Comparison of ENCODE assay signal across 8 mouse cellular contexts in genomic region chr6:83350172-83350571, GRCm38 (mm10). TPM values are rescaled to one million over a fixed set of nuclear protein-coding genes. Genes with fewer than 3 reads are reported as not detected.
DNase-seq lines count a peak whose midpoint lies in the region; ATAC-seq and TF ChIP-seq lines count a peak whose summit lies in the region.

No protein-coding gene starts in this region.

- no peak overlapping the region for H3K27ac ChIP-seq in lung, postnatal 0 days (ENCODE audit: low read length)
- peak overlapping the region; percentile 92 for H3K27ac ChIP-seq in limb, embryonic 10.5 days
- H3K27ac ChIP-seq in olfactory bulb, adult 2 months (ENCODE audit: insufficient read depth, low read depth, low read length), result no peak overlapping the region

- H3K9ac ChIP-seq in lung, postnatal 0 days (replicated peaks; ENCODE audit: low read depth), result peak overlapping the region; percentile 90; the same call in 1 of the 2 replicates

- 76% methylated on average over 7 of the region's 7 CpGs for WGBS in lung, postnatal 0 days
- 86% methylated on average over 7 of the region's 7 CpGs for WGBS in limb, embryonic 10.5 days
- 77% methylated on average over 7 of the region's 7 CpGs for WGBS in olfactory bulb, adult 2 months

- peaks cover 13% of the 10 kb centered on the region; the same call in 1 of the 2 replicates for H3K36me3 ChIP-seq in lung, postnatal 0 days (ENCODE audit: insufficient read depth, low read length)
- H3K36me3 ChIP-seq in limb, embryonic 10.5 days, result peaks cover 45% of the 10 kb centered on the region

- peak; percentile 34 for DNase-seq in cerebellum, adult 11-12 months
- DNase-seq in cerebellum, adult 11 months, result no peak
- no peak for DNase-seq in lung, postnatal 0 days (ENCODE audit: low spot score)
- DNase-seq in lung, postnatal 4 days, result no peak
- no peak for DNase-seq in limb, embryonic 10.5 days (ENCODE audit: low spot score)
- no peak for DNase-seq in thymus, postnatal 4 days
- DNase-seq in adrenal gland, postnatal 10 days, result no peak

- no peak for ATAC-seq in lung, postnatal 0 days

- no peak for TF ChIP-seq EP300 in lung, postnatal 0 days (IDR thresholded peaks at IDR 0.05)

- H3K4me2 ChIP-seq in lung, postnatal 0 days (replicated peaks; ENCODE audit: low read depth, low read length), result peak overlapping the region; percentile 86

- H3K4me3 ChIP-seq in lung, postnatal 0 days (ENCODE audit: low read depth, low read length), result 0 out of 2 replicates have a peak overlapping the region, but pooled peaks have one; percentile 72
- H3K4me3 ChIP-seq in limb, embryonic 10.5 days, result peak overlapping the region; percentile 86
- H3K4me3 ChIP-seq in olfactory bulb, adult 2 months (ENCODE audit: insufficient read depth, low read depth, low read length), result peak overlapping the region; percentile 90

- no peaks in the 10 kb centered on the region for H3K27me3 ChIP-seq in lung, postnatal 0 days (replicated peaks; ENCODE audit: insufficient read depth, low read length)
- no peaks in the 10 kb centered on the region for H3K27me3 ChIP-seq in limb, embryonic 10.5 days (ENCODE audit: low read depth, poor library complexity, severe bottlenecking)

- peaks cover 14% of the 10 kb centered on the region for H3K4me1 ChIP-seq in lung, postnatal 0 days (ENCODE audit: insufficient read depth, low read depth, low read length)
- H3K4me1 ChIP-seq in limb, embryonic 10.5 days, result peaks cover 25% of the 10 kb centered on the region
- peaks cover 9% of the 10 kb centered on the region for H3K4me1 ChIP-seq in olfactory bulb, adult 2 months (ENCODE audit: control insufficient read depth, insufficient read depth, low read length)

- no peak for TF ChIP-seq CTCF in lung, postnatal 0 days (IDR thresholded peaks at IDR 0.05)
- TF ChIP-seq CTCF in olfactory bulb, adult 2 months (IDR thresholded peaks at IDR 0.05; ENCODE audit: insufficient read depth, low read depth, low read length), result no peak

- H3K9me3 ChIP-seq in lung, postnatal 0 days (ENCODE audit: low read length), result no peaks in the 10 kb centered on the region
- H3K9me3 ChIP-seq in limb, embryonic 10.5 days (replicated peaks), result no peaks in the 10 kb centered on the region

- no peak for TF ChIP-seq POLR2A in olfactory bulb, adult 2 months (IDR thresholded peaks at IDR 0.05; ENCODE audit: insufficient read depth, low read depth, low read length)

RNA-seq across cellular contexts. Expression of gene Bola3, which starts 1.2 kb away (rescaled TPM):
- 101 and 120 TPM in 2 replicates for polyA plus RNA-seq in lung, postnatal 0 days (2015; fragmentation: Nextera tagmentation; extraction: Ambion mirVana)
- 162 and 171 TPM in 2 replicates for polyA plus RNA-seq in limb, embryonic 10.5 days (2016; fragmentation: Nextera tagmentation; extraction: Ambion mirVana)
- polyA plus RNA-seq in olfactory bulb, adult 2 months (2012; ENCODE audit: insufficient read depth, insufficient read length, low replicate concordance, missing spikeins), result not detected in 2 replicates
- 100 to 1,000 TPM; 243 to 293 TPM for total RNA-seq in adrenal gland, postnatal 10 days (2021)

RNA-seq across cellular contexts. Expression of gene Mob1a, which starts 24.4 kb away (rescaled TPM):
- 41.3 and 47.6 TPM in 2 replicates for polyA plus RNA-seq in lung, postnatal 0 days (2015; fragmentation: Nextera tagmentation; extraction: Ambion mirVana)
- 54.1 and 63.3 TPM in 2 replicates for polyA plus RNA-seq in limb, embryonic 10.5 days (2016; fragmentation: Nextera tagmentation; extraction: Ambion mirVana)
- polyA plus RNA-seq in olfactory bulb, adult 2 months (2012; ENCODE audit: insufficient read depth, insufficient read length, low replicate concordance, missing spikeins), result not detected in 2 replicates
- total RNA-seq in adrenal gland, postnatal 10 days (2021), result 10 to 100 TPM; 66.1 to 71.9 TPM

RNA-seq across cellular contexts. Expression of gene Mthfd2, which starts 24.5 kb away (rescaled TPM):
- polyA plus RNA-seq in lung, postnatal 0 days (2015; fragmentation: Nextera tagmentation; extraction: Ambion mirVana), result 6.3 and 7.8 TPM in 2 replicates
- polyA plus RNA-seq in limb, embryonic 10.5 days (2016; fragmentation: Nextera tagmentation; extraction: Ambion mirVana), result 64.9 and 94.0 TPM in 2 replicates
- not detected in 2 replicates for polyA plus RNA-seq in olfactory bulb, adult 2 months (2012; ENCODE audit: insufficient read depth, insufficient read length, low replicate concordance, missing spikeins)
- 10 to 100 TPM; 16.6 to 24.3 TPM for total RNA-seq in adrenal gland, postnatal 10 days (2021)

Comparison
In these comparisons a context has a peak if more than half of its experiments do, and no peak if none do; other contexts are left out.
1. RNA of gene Bola3, which starts 1.2 kb away (polyA plus RNA-seq): 162 to 171 TPM in limb, embryonic 10.5 days and 101 to 120 TPM in lung, postnatal 0 days; not detected in olfactory bulb, adult 2 months; every median in the first group is over 100 times any median in the second.
2. Peak in every context shown above with its lines, with median percentiles within 50 percentile points of each other: H3K4me3 ChIP-seq.